Mouse (Mus musculus): ENCODE results near the gene Rheb. TPM values are rescaled to one million over a fixed set of nuclear protein-coding genes. Genes with fewer than 3 reads are reported as not detected.
A peak's percentile ranks its signal among the peaks of the same experiment; 100 is the strongest.
"Not testable (repeated sequence)": the region's sequence is repeated elsewhere in the genome, so short reads cannot be mapped to it uniquely, and the experiment has no call there.

The Rheb gene
- polyA plus RNA-seq, 1 experiment from 2014 or later = 244 TPM

DNA sequence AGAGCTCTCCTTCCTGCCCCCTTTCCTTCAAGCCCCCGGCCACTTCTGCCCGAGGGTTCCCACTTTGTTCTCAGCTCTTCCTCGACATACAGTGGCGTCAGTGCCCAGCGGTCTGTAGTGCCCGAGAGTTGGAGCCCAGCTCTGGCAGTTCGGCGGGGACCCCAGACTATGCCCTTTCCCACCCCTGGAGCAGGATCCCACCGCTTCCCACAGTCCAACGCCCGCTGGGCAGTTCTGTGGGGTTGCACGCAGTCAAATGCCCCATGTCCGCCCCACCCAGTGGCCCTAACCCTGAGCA lies 63.6 kb downstream of the Rheb start:
- no peaks in the 10 kb centered on the region for H3K9me3 ChIP-seq (replicated peaks; ENCODE audit: control insufficient read depth, low read length)
- ATAC-seq (replicated peaks; ENCODE audit: insufficient number of reproducible peaks, low FRiP score, low TSS enrichment, low read depth) (no peak), DNase-seq (ENCODE audit: low spot score) (no peak)
- WGBS = 33% methylated on average over 13 of the region's 13 CpGs
- no peak overlapping the region for H3K4me3 ChIP-seq (ENCODE audit: low read depth, low read length)
- no peak overlapping the region for H3K4me2 ChIP-seq (ENCODE audit: low read depth, low read length)
- peak overlapping the region; percentile 32; the same call in 1 of the 2 replicates for H3K9ac ChIP-seq (replicated peaks; ENCODE audit: low read length)
- H3K27ac ChIP-seq (replicated peaks; ENCODE audit: low read depth, low read length) = no peak overlapping the region
- no peaks in the 10 kb centered on the region for H3K4me1 ChIP-seq (ENCODE audit: control insufficient read depth, insufficient read depth, low read length)
- H3K36me3 ChIP-seq (replicated peaks; ENCODE audit: control insufficient read depth, insufficient read depth, low read depth, low read length) = no peaks in the 10 kb centered on the region
- H3K27me3 ChIP-seq (ENCODE audit: control insufficient read depth, insufficient read depth, low read length) = peaks cover 2% of the 10 kb centered on the region; the same call in 1 of the 2 replicates

GRCm38 (mm10) chr5:24778082-24778842 lies 64.2 kb downstream of the Rheb start:
- Histone ChIP-seq H3K4me2 (ENCODE audit: low read depth, low read length) (no peak overlapping the region), H3K27ac (replicated peaks; ENCODE audit: low read depth, low read length) (no peak overlapping the region), H3K4me3 (ENCODE audit: low read depth, low read length) (no peak overlapping the region), H3K9ac (replicated peaks; ENCODE audit: low read length) (peak overlapping the region; percentile 32; the same call in 1 of the 2 replicates), H3K27me3 (ENCODE audit: control insufficient read depth, insufficient read depth, low read length) (peaks cover 2% of the 10 kb centered on the region; the same call in 1 of the 2 replicates), H3K36me3 (replicated peaks; ENCODE audit: control insufficient read depth, insufficient read depth, low read depth, low read length) (no peaks in the 10 kb centered on the region), H3K4me1 (ENCODE audit: control insufficient read depth, insufficient read depth, low read length) (no peaks in the 10 kb centered on the region), H3K9me3 (replicated peaks; ENCODE audit: control insufficient read depth, low read length) (no peaks in the 10 kb centered on the region)
- ATAC-seq (replicated peaks; ENCODE audit: insufficient number of reproducible peaks, low FRiP score, low TSS enrichment, low read depth) (0 out of 2 replicates have a peak, but pooled peaks have one; percentile 14), DNase-seq (ENCODE audit: low spot score) (no peak)
- WGBS = 21% methylated on average over 17 of the region's 17 CpGs

- H3K36me3 ChIP-seq (replicated peaks; ENCODE audit: control insufficient read depth, insufficient read depth, low read depth, low read length) = no peaks in the 10 kb centered on the region
- no peak overlapping the region for H3K27ac ChIP-seq (replicated peaks; ENCODE audit: low read depth, low read length)
- no peak overlapping the region for H3K4me3 ChIP-seq (ENCODE audit: low read depth, low read length)
- H3K4me1 ChIP-seq (ENCODE audit: control insufficient read depth, insufficient read depth, low read length) = no peaks in the 10 kb centered on the region
- H3K9me3 ChIP-seq (replicated peaks; ENCODE audit: control insufficient read depth, low read length) = no peaks in the 10 kb centered on the region
- H3K9ac ChIP-seq (replicated peaks; ENCODE audit: low read length) = no peak overlapping the region
- ATAC-seq (replicated peaks; ENCODE audit: insufficient number of reproducible peaks, low FRiP score, low TSS enrichment, low read depth) = no peak
- no peak overlapping the region for H3K4me2 ChIP-seq (ENCODE audit: low read depth, low read length)
- DNase-seq (ENCODE audit: low spot score) = no peak
- WGBS = 75% methylated on average over 4 of the region's 4 CpGs
- H3K27me3 ChIP-seq (ENCODE audit: control insufficient read depth, insufficient read depth, low read length) = peaks cover 2% of the 10 kb centered on the region; the same call in 1 of the 2 replicates
These were observed 65.7 kb downstream of the Rheb start for GRCm38 (mm10) chr5:24776681-24777080.

DNA sequence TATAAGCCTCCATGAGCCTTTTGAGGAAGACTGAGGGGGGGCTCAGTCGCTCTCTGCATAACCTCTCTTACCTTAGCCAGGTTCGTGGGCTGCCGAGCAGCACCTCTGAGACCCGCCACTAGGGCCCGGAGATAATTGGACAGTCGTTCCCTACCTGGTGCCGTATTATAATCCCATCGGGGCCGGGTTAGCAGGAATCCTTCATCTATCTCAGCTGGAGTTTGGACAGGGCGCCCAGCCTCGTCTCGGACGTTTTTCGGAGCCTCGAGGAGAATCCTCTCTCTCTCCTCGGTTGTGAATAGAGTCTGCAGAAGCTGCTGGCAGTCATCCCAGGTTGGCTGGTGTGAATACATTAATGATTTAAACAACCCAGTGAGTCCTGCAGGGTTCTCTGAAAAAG lies 67.9 kb downstream of the Rheb start:
- not testable (repeated sequence) for H3K4me2 ChIP-seq (ENCODE audit: low read depth, low read length); H3K27me3 ChIP-seq (ENCODE audit: control insufficient read depth, insufficient read depth, low read length); H3K9me3 ChIP-seq (replicated peaks; ENCODE audit: control insufficient read depth, low read length); H3K9ac ChIP-seq (replicated peaks; ENCODE audit: low read length); H3K36me3 ChIP-seq (replicated peaks; ENCODE audit: control insufficient read depth, insufficient read depth, low read depth, low read length); ATAC-seq (replicated peaks; ENCODE audit: insufficient number of reproducible peaks, low FRiP score, low TSS enrichment, low read depth); H3K4me1 ChIP-seq (ENCODE audit: control insufficient read depth, insufficient read depth, low read length); H3K27ac ChIP-seq (replicated peaks; ENCODE audit: low read depth, low read length); H3K4me3 ChIP-seq (ENCODE audit: low read depth, low read length); DNase-seq (ENCODE audit: low spot score)
- WGBS = 95% methylated on average over 16 of the region's 16 CpGs

GRCm38 (mm10) chr5:24757816-24758215 lies 84.6 kb downstream of the Rheb start, which contains the start of gene Crygn:
Crygn (minus strand) TSS chr5:24758008.
- Histone ChIP-seq H3K9me3 (replicated peaks; ENCODE audit: control insufficient read depth, low read length) (no peaks in the 10 kb centered on the region), H3K4me2 (ENCODE audit: low read depth, low read length) (no peak within 1 kb of the TSS), H3K27ac (replicated peaks; ENCODE audit: low read depth, low read length) (no peak within 1 kb of the TSS), H3K4me3 (ENCODE audit: low read depth, low read length) (no peak within 1 kb of the TSS), H3K36me3 (replicated peaks; ENCODE audit: control insufficient read depth, insufficient read depth, low read depth, low read length) (no peaks in the 10 kb centered on the region), H3K9ac (replicated peaks; ENCODE audit: low read length) (no peak within 1 kb of the TSS), H3K27me3 (ENCODE audit: control insufficient read depth, insufficient read depth, low read length) (peaks cover 2% of the 10 kb centered on the region; the same call in 1 of the 2 replicates), H3K4me1 (ENCODE audit: control insufficient read depth, insufficient read depth, low read length) (no peaks in the 10 kb centered on the region)
- ATAC-seq (replicated peaks; ENCODE audit: insufficient number of reproducible peaks, low FRiP score, low TSS enrichment, low read depth) (no peak; the same call in 1 of the 2 replicates), DNase-seq (ENCODE audit: low spot score) (no peak)
- WGBS = 36% methylated on average over 18 of the region's 18 CpGs

DNA sequence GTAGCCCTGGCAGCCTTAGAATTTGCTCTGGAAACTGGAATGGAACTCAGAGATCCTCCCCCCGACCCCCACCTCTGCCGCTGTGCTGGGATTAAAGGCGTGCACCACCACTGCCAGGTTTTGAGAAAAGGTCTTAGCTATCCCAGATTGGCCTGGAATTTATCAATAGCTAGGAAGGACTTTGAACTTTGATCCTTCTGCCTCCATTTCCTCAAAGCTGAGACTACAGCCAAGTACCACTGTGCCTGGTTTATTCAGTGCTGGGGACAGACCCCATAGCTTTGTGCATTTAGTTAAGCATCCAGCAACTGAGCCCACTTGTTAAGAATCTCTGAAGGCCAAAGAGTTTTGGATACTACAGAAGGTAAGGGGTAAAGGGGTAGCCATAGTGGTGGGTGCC lies 85.5 kb downstream of the Rheb start:
- no peak overlapping the region for H3K4me2 ChIP-seq (ENCODE audit: low read depth, low read length)
- no peak overlapping the region for H3K27ac ChIP-seq (replicated peaks; ENCODE audit: low read depth, low read length)
- ATAC-seq (replicated peaks; ENCODE audit: insufficient number of reproducible peaks, low FRiP score, low TSS enrichment, low read depth) (no peak), DNase-seq (ENCODE audit: low spot score) (no peak)
- peaks cover 2% of the 10 kb centered on the region; the same call in 1 of the 2 replicates for H3K27me3 ChIP-seq (ENCODE audit: control insufficient read depth, insufficient read depth, low read length)
- no peak overlapping the region for H3K4me3 ChIP-seq (ENCODE audit: low read depth, low read length)
- H3K9me3 ChIP-seq (replicated peaks; ENCODE audit: control insufficient read depth, low read length) = no peaks in the 10 kb centered on the region
- H3K9ac ChIP-seq (replicated peaks; ENCODE audit: low read length) = no peak overlapping the region
- peaks cover 6% of the 10 kb centered on the region for H3K4me1 ChIP-seq (ENCODE audit: control insufficient read depth, insufficient read depth, low read length)
- WGBS = 56% methylated on average over 3 of the region's 3 CpGs
- no peaks in the 10 kb centered on the region for H3K36me3 ChIP-seq (replicated peaks; ENCODE audit: control insufficient read depth, insufficient read depth, low read depth, low read length)

Other genes with a start within 250 kb of the Rheb start
- gene Smarcd3, start 218.2 kb downstream of the Rheb start, polyA plus RNA-seq (2014; fragmentation: Nextera tagmentation; extraction: Ambion mirVana) = 46.2 and 47.1 TPM in 2 replicates
- 37.3 and 38.6 TPM in 2 replicates for gene Nub1, start 157.1 kb downstream of the Rheb start, polyA plus RNA-seq (2014; fragmentation: Nextera tagmentation; extraction: Ambion mirVana)
- gene Wdr86, start 111.9 kb downstream of the Rheb start, polyA plus RNA-seq (2014; fragmentation: Nextera tagmentation; extraction: Ambion mirVana) = 53.8 and 57.5 TPM in 2 replicates
- gene Crygn, start 84.6 kb downstream of the Rheb start, polyA plus RNA-seq (2014; fragmentation: Nextera tagmentation; extraction: Ambion mirVana) = 3.3 TPM in 1 of 2 replicates, not detected in the other

Measured in embryonic facial prominence, embryonic 11.5 days (tissue).